Mouse (Mus musculus) CD4-positive, CD25-positive, alpha-beta regulatory T cell, adult 4 months (primary cell): ENCODE measurements around the gene Olfr1057. TPM values are rescaled to one million over a fixed set of nuclear protein-coding genes. Genes with fewer than 3 reads are reported as not detected.
"Not testable (repeated sequence)": the region's sequence is repeated elsewhere in the genome, so short reads cannot be mapped to it uniquely, and the experiment has no call there.

Experiments used
- ATAC-seq: one replicate; pipeline ENCODE4 v1.8.0; 2017
- polyA plus RNA-seq, 2 experiments: library from polyadenylated mRNA; unstranded; fragments of 100-300 nt; shearing (Covaris generic); gene quantifications; one replicate each; pipeline ENCODE4 v1.2.1; 2017

The Olfr1057 gene
- not detected for polyA plus RNA-seq

- ATAC-seq: no peak
These were observed at the start of gene Olfr1057 for GRCm38 (mm10) chr2:86378293-86378692. TSS of gene Olfr1057 (minus strand) at chr2:86378393.

DNA sequence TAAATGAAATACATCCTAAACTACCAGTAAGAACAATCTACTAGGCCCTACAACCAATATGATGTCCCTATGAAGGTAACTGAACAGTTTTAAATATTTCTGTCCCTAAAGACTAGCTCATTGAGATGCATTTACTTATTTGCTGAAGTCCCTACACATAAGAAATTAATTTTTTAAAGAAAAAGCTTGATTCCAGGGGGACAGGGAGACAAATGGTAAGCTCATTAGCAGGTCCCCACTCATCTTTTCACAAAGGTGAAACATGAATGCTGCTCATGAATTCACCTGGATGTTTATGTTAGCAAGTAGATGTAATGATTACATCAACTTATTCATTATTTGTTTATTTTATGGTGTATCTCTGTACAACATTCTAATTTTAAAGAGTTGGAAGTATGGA lies 48.5 kb upstream of the Olfr1057 start, which contains the start of gene Olfr1062:
Gene Olfr1062, minus strand, starts transcription at position 101 of the 400 bp plus-strand sequence.
- not testable (repeated sequence) for ATAC-seq

DNA sequence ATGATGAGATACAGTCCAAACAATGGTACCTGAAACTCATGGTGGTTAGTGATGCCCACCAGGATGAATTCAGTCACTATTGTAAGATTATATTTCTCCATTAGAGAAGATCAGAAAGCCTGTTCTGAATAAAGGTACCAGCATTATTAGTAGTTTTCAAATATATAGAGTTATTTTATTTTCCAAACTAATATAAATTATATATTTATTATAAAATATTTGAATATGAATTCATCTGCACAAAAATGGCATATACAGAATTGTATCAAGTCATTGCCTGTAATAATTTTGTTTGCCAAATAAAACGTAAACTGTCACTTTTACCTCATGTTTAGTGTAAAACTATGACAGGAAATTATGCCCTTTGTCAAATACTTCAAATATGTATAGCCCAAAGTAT lies 35.8 kb upstream of the Olfr1057 start, which contains the start of gene Olfr1061:
Gene Olfr1061, minus strand, starts transcription at position 101 of the 400 bp plus-strand sequence.
- no peak for ATAC-seq

DNA sequence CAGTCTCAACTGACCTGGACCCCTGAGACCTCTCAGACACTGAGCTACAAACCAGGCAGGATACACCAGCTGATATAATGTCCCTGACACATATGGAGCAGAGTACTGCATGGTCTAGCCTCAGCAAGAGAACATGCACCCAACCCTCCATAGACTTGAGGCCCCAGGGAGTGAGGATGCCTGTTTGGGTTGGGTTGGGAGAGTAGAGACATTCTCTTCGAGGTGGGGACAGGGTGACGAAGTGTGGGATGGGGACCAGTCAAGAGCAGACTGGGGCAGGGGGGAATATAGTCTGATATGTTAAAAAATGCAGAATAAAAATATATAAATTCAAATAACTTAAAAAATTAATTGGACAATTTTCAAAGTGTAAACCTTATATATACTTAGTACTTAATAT lies 16.9 kb upstream of the Olfr1057 start:
- no peak for ATAC-seq

DNA sequence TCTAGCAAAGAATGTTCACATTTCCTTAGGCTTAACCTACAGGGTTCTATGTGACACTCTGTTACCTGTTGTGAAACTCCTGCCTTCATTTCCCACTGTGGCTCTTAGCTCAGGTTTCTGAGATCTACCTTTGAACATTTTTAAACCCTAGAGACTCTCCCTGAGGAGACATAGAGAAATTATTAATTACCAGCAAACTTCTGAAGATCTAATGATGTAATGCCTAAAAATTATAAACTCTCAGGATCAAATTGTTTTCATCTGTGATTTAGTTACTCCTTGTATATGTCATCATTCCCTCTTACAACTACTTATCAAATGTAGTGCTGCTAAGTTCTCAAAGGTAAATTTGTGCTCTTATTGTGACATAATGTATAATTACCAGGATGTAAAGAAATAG lies 10.3 kb upstream of the Olfr1057 start, which contains the start of gene Olfr1058:
Gene Olfr1058, minus strand, starts transcription at position 101 of the 400 bp plus-strand sequence.
- not testable (repeated sequence) for ATAC-seq

DNA sequence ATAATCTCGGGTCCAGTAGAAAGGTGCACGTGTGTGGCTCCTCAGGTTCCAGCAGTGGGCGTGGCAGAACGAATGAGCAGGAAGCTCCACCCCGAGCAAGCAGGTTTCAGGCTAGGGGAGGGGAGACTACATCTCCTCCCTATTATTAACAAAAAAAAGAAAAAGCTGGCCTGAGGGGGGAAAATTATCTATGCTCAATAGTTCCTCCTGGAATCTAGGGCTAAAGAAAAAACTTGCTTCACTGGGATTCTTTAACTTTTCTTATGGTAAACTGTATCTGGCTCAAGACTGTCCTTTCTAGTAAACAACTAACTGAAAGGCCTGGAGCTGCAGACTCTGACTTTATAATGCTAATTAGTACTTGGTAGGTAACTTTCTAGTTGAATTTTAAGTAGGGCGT lies 11.9 kb downstream of the Olfr1057 start:
- ATAC-seq: not testable (repeated sequence)

DNA sequence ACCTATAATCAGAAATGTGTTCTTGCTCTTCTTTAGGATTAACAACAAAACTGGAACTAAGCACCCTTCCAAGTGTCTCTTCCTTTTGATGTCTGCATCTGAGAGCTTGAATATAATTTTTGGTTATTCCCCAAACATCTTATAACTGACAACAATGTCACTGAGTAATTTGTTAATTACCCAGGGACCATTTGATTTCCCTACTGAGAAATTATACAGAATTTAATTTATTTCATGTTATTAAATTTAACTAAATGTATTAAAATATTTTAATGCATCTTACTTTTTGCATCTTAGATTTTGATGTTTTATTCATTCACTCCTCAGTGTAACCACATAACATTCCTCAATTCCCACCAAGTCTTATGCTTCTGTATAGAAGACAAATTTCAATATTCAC lies 15.8 kb downstream of the Olfr1057 start, which contains the start of gene Olfr1056:
Gene Olfr1056, minus strand, starts transcription at position 101 of the 400 bp plus-strand sequence.
- ATAC-seq: no peak

DNA sequence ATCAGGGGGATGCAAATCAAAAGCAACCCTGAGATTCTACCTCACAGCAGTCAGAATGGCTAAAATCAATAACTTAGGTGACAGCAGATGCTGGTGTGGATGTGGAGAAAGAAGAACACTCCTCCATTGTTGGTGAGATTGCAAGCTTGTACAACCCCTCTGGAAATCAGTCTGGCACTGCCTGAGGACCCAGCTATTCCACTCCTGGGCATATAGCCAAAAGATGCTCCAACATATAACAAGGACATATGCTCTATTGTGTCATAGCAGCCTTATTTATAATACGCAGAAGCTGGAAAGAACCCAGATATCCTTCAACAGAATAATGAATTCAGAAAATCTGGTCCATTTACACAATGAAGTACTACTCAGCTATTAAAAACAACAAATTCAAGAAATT lies 26.4 kb downstream of the Olfr1057 start:
- not testable (repeated sequence) for ATAC-seq

GRCm38 (mm10) chr2:86350184-86350583 lies 28.0 kb downstream of the Olfr1057 start, which contains the start of gene Olfr1055:
TSS of gene Olfr1055 (minus strand) at chr2:86350284.
- ATAC-seq: no peak

DNA sequence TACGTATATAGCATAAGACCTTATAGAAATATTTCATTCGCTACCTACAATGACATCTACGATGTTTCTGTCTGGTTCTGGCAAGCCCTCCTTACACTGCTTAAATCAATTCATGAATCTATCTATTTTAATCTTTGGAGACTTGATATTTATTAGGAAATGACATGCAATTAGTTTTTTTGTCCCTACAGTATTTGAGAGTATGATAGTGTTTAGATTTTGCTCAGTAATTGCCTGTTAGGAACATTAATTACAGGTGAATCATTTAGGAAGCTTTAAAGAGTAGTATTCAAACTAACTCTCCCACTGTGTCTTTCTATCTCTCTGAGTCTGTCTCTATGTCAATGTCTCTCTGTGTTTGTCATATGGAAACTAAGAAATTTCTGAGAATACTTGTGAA lies 42.9 kb downstream of the Olfr1057 start, which contains the start of gene Olfr1054:
Gene Olfr1054, minus strand, starts transcription at position 101 of the 400 bp plus-strand sequence.
- no peak for ATAC-seq

Other genes with a start within 250 kb of the Olfr1057 start
- not detected for gene Olfr1039, start 242.5 kb downstream of the Olfr1057 start, polyA plus RNA-seq
- gene Olfr1040, start 231.7 kb downstream of the Olfr1057 start, polyA plus RNA-seq: not detected
- not detected for gene Olfr1042, start 216.6 kb downstream of the Olfr1057 start, polyA plus RNA-seq
- not detected for gene Olfr1043, start 210.9 kb downstream of the Olfr1057 start, polyA plus RNA-seq
- not detected for gene Olfr1044, start 200.6 kb downstream of the Olfr1057 start, polyA plus RNA-seq
- gene Olfr52, start 192.7 kb downstream of the Olfr1057 start, polyA plus RNA-seq: not detected
- gene Olfr1045, start 175.4 kb downstream of the Olfr1057 start, polyA plus RNA-seq: not detected
- gene Olfr1046, start 159.1 kb downstream of the Olfr1057 start, polyA plus RNA-seq: not detected
- not detected for gene Olfr1047, start 147.0 kb downstream of the Olfr1057 start, polyA plus RNA-seq
- gene Olfr1048, start 138.1 kb downstream of the Olfr1057 start, polyA plus RNA-seq: not detected
- gene Olfr1049, start 120.1 kb downstream of the Olfr1057 start, polyA plus RNA-seq: not detected
- not detected for gene Olfr1051, start 99.3 kb downstream of the Olfr1057 start, polyA plus RNA-seq
- gene Olfr1052, start 85.9 kb downstream of the Olfr1057 start, polyA plus RNA-seq: under 1 TPM in 1 of 2 experiments, not detected in 1; 0.48 TPM
- not detected for gene Olfr1053, start 63.1 kb downstream of the Olfr1057 start, polyA plus RNA-seq
- gene Olfr1054, start 43.0 kb downstream of the Olfr1057 start, polyA plus RNA-seq: not detected
- gene Olfr1055, start 28.1 kb downstream of the Olfr1057 start, polyA plus RNA-seq: not detected
- gene Olfr1056, start 15.9 kb downstream of the Olfr1057 start, polyA plus RNA-seq: not detected
- gene Olfr1058, start 10.2 kb upstream of the Olfr1057 start, polyA plus RNA-seq: not detected
- not detected for gene Olfr1061, start 35.7 kb upstream of the Olfr1057 start, polyA plus RNA-seq
- not detected for gene Olfr1062, start 48.4 kb upstream of the Olfr1057 start, polyA plus RNA-seq
- not detected for gene Olfr1065, start 72.2 kb upstream of the Olfr1057 start, polyA plus RNA-seq
- gene Olfr1066, start 77.9 kb upstream of the Olfr1057 start, polyA plus RNA-seq: not detected
- gene Olfr228, start 109.0 kb upstream of the Olfr1057 start, polyA plus RNA-seq: not detected
- not detected for gene Olfr1076, start 130.1 kb upstream of the Olfr1057 start, polyA plus RNA-seq
- gene Olfr1079, start 164.1 kb upstream of the Olfr1057 start, polyA plus RNA-seq: not detected
- not detected for gene Olfr1080, start 179.8 kb upstream of the Olfr1057 start, polyA plus RNA-seq
- gene Olfr1082, start 220.6 kb upstream of the Olfr1057 start, polyA plus RNA-seq: not detected